ENCODE assay signal across 9 mouse cellular contexts in the genomic region with DNA sequence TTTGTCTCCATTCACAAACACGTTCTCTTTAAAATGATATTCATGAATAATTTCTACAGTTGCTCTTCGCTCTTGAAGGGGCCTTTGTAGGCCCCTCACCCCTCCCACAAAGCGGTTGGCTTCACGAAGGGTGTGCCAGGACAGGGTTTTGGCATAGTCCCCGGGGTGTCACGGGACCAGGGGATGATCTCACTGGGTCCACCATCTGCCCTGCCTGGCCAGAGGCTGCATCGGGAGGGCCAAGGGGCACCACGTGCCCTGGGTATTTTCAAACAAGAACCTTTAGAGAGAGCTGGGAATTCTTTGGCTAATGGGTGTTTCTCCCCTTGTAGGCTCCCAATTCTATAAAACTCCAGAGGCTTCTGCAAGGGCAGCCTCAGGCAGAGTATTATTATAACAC. TPM values are rescaled to one million over a fixed set of nuclear protein-coding genes. Genes with fewer than 3 reads are reported as not detected.
DNase-seq lines count a peak whose midpoint lies in the region; ATAC-seq lines count a peak whose summit lies in the region.
"Had no signal": no experiment of that assay in that cellular context is flagged by ENCODE, and none has a peak within 500 bp of the region (broad histone marks: within the 10 kb centered on the region; RNA-seq: fewer than 3 reads in every experiment).

No protein-coding gene starts in this region.

- ATAC-seq in heart, embryonic 12.5 days (ENCODE audit: insufficient number of reproducible peaks, low FRiP score) = no peak

- no peak overlapping the region for H3K4me2 ChIP-seq in heart, embryonic 12.5 days
- H3K4me2 ChIP-seq: neural tube, embryonic 13.5 days had no signal

- H3K27me3 ChIP-seq in heart, embryonic 12.5 days (replicated peaks) = no peaks in the 10 kb centered on the region
- H3K27me3 ChIP-seq: neural tube, embryonic 13.5 days had no signal

- DNase-seq in heart, adult 11 months = peak; percentile 98
- DNase-seq in adrenal gland, postnatal 14 days = peak; percentile 88
- DNase-seq in frontal cortex, adult 2 months (ENCODE audit: extremely low spot score in 1 of 2, low spot score in 1 of 2) = peak; percentile 74 to 82
- peak; percentile 93 to 94 for DNase-seq in kidney, postnatal 36 days
- peak; percentile 86 for DNase-seq in right cerebral cortex, adult 18-20 months
- DNase-seq in spleen, adult 12 weeks (ENCODE audit: low spot score) = no peak
- no peak for DNase-seq in spleen, adult 18-20 months

- 80% methylated on average over 8 of the region's 8 CpGs for WGBS in heart, embryonic 12.5 days

- H3K9me3 ChIP-seq in heart, embryonic 12.5 days (replicated peaks) = no peaks in the 10 kb centered on the region
- H3K9me3 ChIP-seq: neural tube, embryonic 13.5 days had no signal

- H3K4me1 ChIP-seq in heart, embryonic 12.5 days (replicated peaks) = 0 out of 2 replicates have a peak, but pooled peaks cover 3% of the 10 kb centered on the region

- H3K4me3 ChIP-seq in heart, embryonic 12.5 days = no peak overlapping the region
- H3K4me3 ChIP-seq: neural tube, embryonic 13.5 days had no signal

- no peaks in the 10 kb centered on the region for H3K36me3 ChIP-seq in heart, embryonic 12.5 days

- no peak overlapping the region for H3K9ac ChIP-seq in heart, embryonic 12.5 days
- H3K9ac ChIP-seq: neural tube, embryonic 13.5 days had no signal

- H3K27ac ChIP-seq in heart, embryonic 12.5 days (ENCODE audit: poor library complexity, severe bottlenecking) = no peak overlapping the region

RNA-seq across cellular contexts. Expression of gene Mapt, which starts 41.2 kb away (rescaled TPM):
- polyA plus RNA-seq in heart, embryonic 12.5 days (2016; fragmentation: Nextera tagmentation; extraction: Ambion mirVana) = 0.41 and 0.98 TPM in 2 replicates
- 72.8 and 74.8 TPM in 2 replicates for total RNA-seq in adrenal gland, postnatal 14 days (2021)
- 232 and 238 TPM in 2 replicates for polyA plus RNA-seq in frontal cortex, adult 2 months (2012; rRNA removed)

Comparison
In these comparisons a context has a peak if more than half of its experiments do, and no peak if none do; other contexts are left out.
1. DNase-seq: peak in heart, adult 11 months (single experiment), adrenal gland, postnatal 14 days (single experiment), frontal cortex, adult 2 months (2 of 2), kidney, postnatal 36 days (2 of 2) and right cerebral cortex, adult 18-20 months (single experiment); none in spleen, adult 12 weeks (single experiment) and spleen, adult 18-20 months (0 of 2).
2. RNA of gene Mapt, which starts 41.2 kb away (polyA plus RNA-seq): 232 to 238 TPM in frontal cortex, adult 2 months; 0.41 to 0.98 TPM in heart, embryonic 12.5 days; every median in the first group is over 100 times any median in the second.